Mouse (Mus musculus) C2C12 (cell line): ENCODE data around the gene Pde6b. TPM values are rescaled to one million over a fixed set of nuclear protein-coding genes. Genes with fewer than 3 reads are reported as not detected.

Experiments
- H3K27me3 ChIP-seq: one replicate; pipeline ENCODE4 v1.6.1; 2011; ENCODE audit not compliant: control insufficient read depth, insufficient read depth, insufficient read length
- H3K36me3 ChIP-seq: one replicate; pipeline ENCODE4 v1.6.1; 2011; ENCODE audit not compliant: control insufficient read depth, insufficient read depth
- H3K4me3 ChIP-seq: one replicate; pipeline ENCODE4 v1.5.1; 2011; ENCODE audit warnings: mild to moderate bottlenecking, control low read depth; ENCODE audit not compliant: poor library complexity, insufficient read depth, severe bottlenecking
- H3K79me2 ChIP-seq: one replicate; pipeline ENCODE4 v1.6.1; 2011; ENCODE audit not compliant: control insufficient read depth, insufficient read depth
- H3K79me3 ChIP-seq: one replicate; pipeline ENCODE4 v1.6.1; 2011; ENCODE audit warnings: low read depth, control low read depth
- H3ac ChIP-seq: one replicate; pipeline ENCODE3; 2011; ENCODE audit warnings: low read depth; ENCODE audit not compliant: control insufficient read depth, insufficient read length
- CEBPB ChIP-seq: IDR thresholded peaks from one replicate; pipeline ENCODE4 v1.6.1; 2011; ENCODE audit warnings: low read depth, mild to moderate bottlenecking, control low read depth, moderate library complexity
- CTCF ChIP-seq: IDR thresholded peaks from one replicate; pipeline ENCODE4 v1.5.1; 2011; ENCODE audit not compliant: control insufficient read depth, insufficient read depth, insufficient read length
- FOSL1 ChIP-seq: IDR thresholded peaks from one replicate; pipeline ENCODE4 v1.8.0; 2011; ENCODE audit warnings: mild to moderate bottlenecking, low read length; ENCODE audit not compliant: poor library complexity, insufficient read depth, severe bottlenecking
- MAX ChIP-seq: IDR thresholded peaks from one replicate; pipeline ENCODE4 v1.6.1; 2011; ENCODE audit warnings: mild to moderate bottlenecking, control low read depth
- MYOD1 ChIP-seq: IDR thresholded peaks from one replicate; pipeline ENCODE4 v1.6.1; 2011; ENCODE audit warnings: low read depth; ENCODE audit not compliant: control insufficient read depth, insufficient read length
- MYOG ChIP-seq: IDR thresholded peaks from one replicate; pipeline ENCODE4 v1.6.1; 2011; ENCODE audit not compliant: control insufficient read depth, insufficient read length; ENCODE audit errors: extremely low read depth
- USF1 ChIP-seq: IDR thresholded peaks from one replicate; pipeline ENCODE4 v1.6.1; 2011; ENCODE audit warnings: low read depth, mild to moderate bottlenecking, control low read depth, moderate library complexity
- polyA plus RNA-seq: library from polyadenylated mRNA; unstranded; fragments of >200 nt; fragmentation: generic; extraction: Trizol; gene quantifications from one replicate; pipeline ENCODE4 v1.2.1, GENCODE M21; 2012; ENCODE audit warnings: missing spikeins

The Pde6b gene
- polyA plus RNA-seq, 1 experiment = 0.01 TPM

- H3K36me3 ChIP-seq = no peaks in the 10 kb centered on the region
- H3K79me3 ChIP-seq = no peaks in the 10 kb centered on the region
- TF ChIP-seq CEBPB = no peak
- TF ChIP-seq MYOD1 = no peak
- no peak for TF ChIP-seq FOSL1
- TF ChIP-seq MAX = no peak
- no peak for TF ChIP-seq USF1
- TF ChIP-seq MYOG = no peak
- TF ChIP-seq CTCF = no peak
- H3K4me3 ChIP-seq = no peak overlapping the region
- H3ac ChIP-seq = no peak overlapping the region
- no peaks in the 10 kb centered on the region for H3K27me3 ChIP-seq
- no peaks in the 10 kb centered on the region for H3K79me2 ChIP-seq
Observed at GRCm38 (mm10) chr5:108403453-108403852, 15.3 kb downstream of the Pde6b start.

GRCm38 (mm10) chr5:108405460-108405859 lies 17.3 kb downstream of the Pde6b start:
- no peaks in the 10 kb centered on the region for H3K36me3 ChIP-seq
- H3K79me2 ChIP-seq = no peaks in the 10 kb centered on the region
- H3K79me3 ChIP-seq = no peaks in the 10 kb centered on the region
- TF ChIP-seq MYOD1 = no peak
- TF ChIP-seq FOSL1 = no peak
- TF ChIP-seq MAX = no peak
- no peak for TF ChIP-seq CEBPB
- no peaks in the 10 kb centered on the region for H3K27me3 ChIP-seq
- no peak overlapping the region for H3ac ChIP-seq
- no peak overlapping the region for H3K4me3 ChIP-seq

- Histone ChIP-seq H3K27me3 (no peaks in the 10 kb centered on the region), H3ac (no peak overlapping the region), H3K79me3 (no peaks in the 10 kb centered on the region), H3K4me3 (no peak overlapping the region), H3K36me3 (no peaks in the 10 kb centered on the region), H3K79me2 (no peaks in the 10 kb centered on the region)
- no peak for TF ChIP-seq CTCF
- TF ChIP-seq USF1 = no peak
- TF ChIP-seq MYOG = no peak
- no peak for TF ChIP-seq CEBPB
- TF ChIP-seq FOSL1 = no peak
Observed at GRCm38 (mm10) chr5:108406977-108407376, 18.8 kb downstream of the Pde6b start.

- TF ChIP-seq USF1 (no peak), CTCF (no peak), CEBPB (no peak), FOSL1 (no peak), MYOD1 (no peak), MAX (no peak), MYOG (no peak)
- H3ac ChIP-seq = no peak overlapping the region
Observed at GRCm38 (mm10) chr5:108414711-108415110, 26.5 kb downstream of the Pde6b start.

GRCm38 (mm10) chr5:108422741-108423140 lies 34.5 kb downstream of the Pde6b start:
- H3K79me2 ChIP-seq = no peaks in the 10 kb centered on the region
- peaks cover 5% of the 10 kb centered on the region for H3K36me3 ChIP-seq
- no peaks in the 10 kb centered on the region for H3K79me3 ChIP-seq
- no peaks in the 10 kb centered on the region for H3K27me3 ChIP-seq
- no peak overlapping the region for H3K4me3 ChIP-seq
- no peak for TF ChIP-seq MYOD1
- no peak for TF ChIP-seq MAX
- no peak for TF ChIP-seq CTCF
- no peak for TF ChIP-seq CEBPB
- no peak for TF ChIP-seq MYOG
- TF ChIP-seq USF1 = no peak
- TF ChIP-seq FOSL1 = no peak
- no peak overlapping the region for H3ac ChIP-seq

More at GRCm38 (mm10) chr5:108414711-108415110, 26.5 kb downstream of the Pde6b start:
- Histone ChIP-seq H3K36me3 (no peaks in the 10 kb centered on the region), H3K79me2 (no peaks in the 10 kb centered on the region), H3K27me3 (no peaks in the 10 kb centered on the region), H3K79me3 (no peaks in the 10 kb centered on the region), H3K4me3 (no peak overlapping the region)

- no peak overlapping the region for H3K4me3 ChIP-seq
- no peak overlapping the region for H3ac ChIP-seq
- no peaks in the 10 kb centered on the region for H3K79me2 ChIP-seq
- H3K79me3 ChIP-seq = no peaks in the 10 kb centered on the region
- H3K27me3 ChIP-seq = no peaks in the 10 kb centered on the region
- peaks cover 5% of the 10 kb centered on the region for H3K36me3 ChIP-seq
- TF ChIP-seq USF1 = no peak
- TF ChIP-seq MYOD1 = no peak
- TF ChIP-seq FOSL1 = no peak
- no peak for TF ChIP-seq MYOG
- no peak for TF ChIP-seq CTCF
- no peak for TF ChIP-seq CEBPB
- TF ChIP-seq MAX = no peak
Observed at GRCm38 (mm10) chr5:108423427-108423826, 35.2 kb downstream of the Pde6b start.
